Mouse (Mus musculus): Measurements from ENCODE around the gene Slc1a7. TPM values are rescaled to one million over a fixed set of nuclear protein-coding genes. Genes with fewer than 3 reads are reported as not detected.

Slc1a7 gene
- polyA plus RNA-seq, 1 experiment from 2014 or later: not detected

Other genes starting within 250 kb of the Slc1a7 start
- 51.2 and 54.3 TPM in 2 replicates for gene Lrp8, start 166.1 kb upstream of the Slc1a7 start, polyA plus RNA-seq (2015; fragmentation: Nextera tagmentation; extraction: Ambion mirVana)
- 146 and 149 TPM in 2 replicates for gene Magoh, start 88.6 kb upstream of the Slc1a7 start, polyA plus RNA-seq (2015; fragmentation: Nextera tagmentation; extraction: Ambion mirVana)
- gene 0610037L13Rik, start 78.5 kb upstream of the Slc1a7 start, polyA plus RNA-seq (2015; fragmentation: Nextera tagmentation; extraction: Ambion mirVana): 99.1 and 99.6 TPM in 2 replicates
- 21.3 and 22.7 TPM in 2 replicates for gene Cpt2, start 44.7 kb upstream of the Slc1a7 start, polyA plus RNA-seq (2015; fragmentation: Nextera tagmentation; extraction: Ambion mirVana)
- 0.18 and 0.25 TPM in 2 replicates for gene Podn, start 128.1 kb downstream of the Slc1a7 start, polyA plus RNA-seq (2015; fragmentation: Nextera tagmentation; extraction: Ambion mirVana)
- gene Scp2, start 176.7 kb downstream of the Slc1a7 start, polyA plus RNA-seq (2015; fragmentation: Nextera tagmentation; extraction: Ambion mirVana): 222 and 243 TPM in 2 replicates
- 8.3 and 9.8 TPM in 2 replicates for gene Echdc2, start 197.1 kb downstream of the Slc1a7 start, polyA plus RNA-seq (2015; fragmentation: Nextera tagmentation; extraction: Ambion mirVana)
- gene Zyg11a, start 249.7 kb downstream of the Slc1a7 start, polyA plus RNA-seq (2015; fragmentation: Nextera tagmentation; extraction: Ambion mirVana): not detected in 2 replicates